Mouse (Mus musculus) ovary, adult 18-20 months (tissue): Measurements from ENCODE around the gene Gm20767.
"Not testable (repeated sequence)": the region's sequence is repeated elsewhere in the genome, so short reads cannot be mapped to it uniquely, and the experiment has no call there.

Experiments used
- DNase-seq: peaks from one replicate; pipeline ENCODE4 v3.0.0; 2022; ENCODE audit warnings: low spot score, mixed read lengths

Gene Gm20767

GRCm38 (mm10) chr13:120139946-120140345, at the start of gene Gm20767:
Gene Gm20767, plus strand, starts transcription at chr13:120140246.
- DNase-seq: not testable (repeated sequence)

GRCm38 (mm10) chr13:120092950-120093349, 47.1 kb upstream of the Gm20767 start:
- DNase-seq: not testable (repeated sequence)

- not testable (repeated sequence) for DNase-seq
Observed at GRCm38 (mm10) chr13:120096241-120096937, 43.7 kb upstream of the Gm20767 start.

GRCm38 (mm10) chr13:120096938-120097256, 43.1 kb upstream of the Gm20767 start:
- DNase-seq: not testable (repeated sequence)

GRCm38 (mm10) chr13:120099327-120099726, 40.7 kb upstream of the Gm20767 start:
- DNase-seq: not testable (repeated sequence)

- not testable (repeated sequence) for DNase-seq
Observed at GRCm38 (mm10) chr13:120106504-120106903, 33.5 kb upstream of the Gm20767 start.

- DNase-seq: not testable (repeated sequence)
Observed at GRCm38 (mm10) chr13:120107000-120107399, 33.0 kb upstream of the Gm20767 start.

- DNase-seq: not testable (repeated sequence)
Observed at GRCm38 (mm10) chr13:120142348-120142747, 2.3 kb downstream of the Gm20767 start.

GRCm38 (mm10) chr13:120149660-120150407, 9.8 kb downstream of the Gm20767 start:
- not testable (repeated sequence) for DNase-seq

- not testable (repeated sequence) for DNase-seq
Observed at GRCm38 (mm10) chr13:120150589-120150988, 10.5 kb downstream of the Gm20767 start.

GRCm38 (mm10) chr13:120168301-120168700, 28.3 kb downstream of the Gm20767 start:
- DNase-seq: not testable (repeated sequence)

GRCm38 (mm10) chr13:120172133-120172532, 32.1 kb downstream of the Gm20767 start, which contains the start of gene Gm21818:
Gene Gm21818, plus strand, starts transcription at chr13:120172433.
- not testable (repeated sequence) for DNase-seq

- not testable (repeated sequence) for DNase-seq
Observed at GRCm38 (mm10) chr13:120196189-120196821, 56.3 kb downstream of the Gm20767 start.
